Mouse (Mus musculus): ENCODE measurements at regions not wholly inside any gene's neighbourhood (a gene's known extent, or its start where the extent isn't known, plus 50 kb on each side); places are given as distances from the start of the nearest gene placed in this dataset.
"Not testable (repeated sequence)": the region's sequence is repeated elsewhere in the genome, so short reads cannot be mapped to it uniquely, and the experiment has no call there.

DNA sequence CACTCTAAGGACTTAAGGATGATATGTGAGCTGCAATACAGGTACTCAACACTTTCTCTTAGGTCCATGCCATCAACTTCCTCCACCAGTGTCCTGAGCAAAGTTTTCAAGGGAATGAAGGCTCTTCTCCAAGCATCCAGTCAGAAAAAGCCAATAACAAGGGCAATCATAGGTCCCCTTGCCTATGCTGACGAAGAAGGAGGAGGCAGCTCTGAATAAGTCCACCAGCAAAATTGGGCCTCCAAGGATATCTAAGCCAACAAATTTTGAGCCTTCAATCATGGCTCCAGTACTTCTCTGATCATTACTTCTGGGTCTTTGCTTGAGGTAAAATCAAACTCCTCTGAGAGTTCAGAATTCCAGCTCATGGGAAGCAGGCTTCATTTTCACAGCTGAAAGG, 293.1 kb downstream of the Snurf start:
- H3K4me1 ChIP-seq (ENCODE audit: control insufficient read depth, insufficient read depth, low read length); H3K27me3 ChIP-seq (replicated peaks; ENCODE audit: control insufficient read depth, insufficient read depth, low read length); H3K36me3 ChIP-seq (ENCODE audit: control insufficient read depth, insufficient read depth, low read length); H3K4me3 ChIP-seq (ENCODE audit: insufficient read depth, low read depth, low read length); H3K27ac ChIP-seq (ENCODE audit: insufficient read depth, low read depth, low read length): not testable (repeated sequence)
- WGBS = 63% methylated on average over 1 of the region's 1 CpGs
- peak; percentile 21 for DNase-seq

All from kidney, adult 2 months (tissue).